Mouse (Mus musculus): ENCODE results near the gene Gcnt2. TPM values are rescaled to one million over a fixed set of nuclear protein-coding genes. Genes with fewer than 3 reads are reported as not detected.

Gene Gcnt2
- polyA plus RNA-seq, 1 experiment from 2014 or later: 3.1 TPM

DNA sequence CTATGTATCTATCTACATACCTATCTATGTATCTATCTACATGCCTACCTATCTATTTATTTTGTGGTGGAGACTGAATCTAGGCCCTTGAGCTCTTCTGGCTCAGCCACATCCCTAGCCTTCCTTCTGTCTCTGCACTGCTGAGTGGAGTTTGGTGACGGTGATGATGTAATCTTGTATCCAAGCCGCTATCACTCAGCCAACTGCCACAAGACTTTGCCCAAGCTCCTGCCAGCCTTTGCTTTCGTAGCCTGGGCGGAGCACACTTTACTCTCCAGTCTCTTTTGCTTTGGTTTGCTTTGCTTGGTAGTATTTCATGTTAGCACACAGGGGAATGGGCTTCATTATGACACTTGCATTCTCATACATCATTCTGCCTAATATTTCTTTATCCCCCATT is 11.7 kb upstream of the Gcnt2 start:
- no peak overlapping the region for H3K27ac ChIP-seq (ENCODE audit: low read length)
- no peaks in the 10 kb centered on the region for H3K4me1 ChIP-seq (ENCODE audit: control insufficient read depth, low read depth, low read length)
- no peak overlapping the region for H3K9ac ChIP-seq (ENCODE audit: low read depth, low read length)
- no peaks in the 10 kb centered on the region for H3K36me3 ChIP-seq (ENCODE audit: control insufficient read depth, insufficient read depth)
- ATAC-seq (ENCODE audit: low read depth): 0 out of 2 replicates have a peak, but pooled peaks have one; percentile 30
- WGBS (ENCODE audit: insufficient replicate concordance): 14% methylated on average over 4 of the region's 4 CpGs
- no peaks in the 10 kb centered on the region for H3K9me3 ChIP-seq (replicated peaks; ENCODE audit: control insufficient read depth, low read length)
- no peak overlapping the region for H3K4me3 ChIP-seq (ENCODE audit: low read depth, low read length)
- H3K27me3 ChIP-seq (ENCODE audit: control insufficient read depth, insufficient read depth, low read depth, low read length): no peaks in the 10 kb centered on the region
- no peak overlapping the region for H3K4me2 ChIP-seq (ENCODE audit: low read depth, low read length)

DNA sequence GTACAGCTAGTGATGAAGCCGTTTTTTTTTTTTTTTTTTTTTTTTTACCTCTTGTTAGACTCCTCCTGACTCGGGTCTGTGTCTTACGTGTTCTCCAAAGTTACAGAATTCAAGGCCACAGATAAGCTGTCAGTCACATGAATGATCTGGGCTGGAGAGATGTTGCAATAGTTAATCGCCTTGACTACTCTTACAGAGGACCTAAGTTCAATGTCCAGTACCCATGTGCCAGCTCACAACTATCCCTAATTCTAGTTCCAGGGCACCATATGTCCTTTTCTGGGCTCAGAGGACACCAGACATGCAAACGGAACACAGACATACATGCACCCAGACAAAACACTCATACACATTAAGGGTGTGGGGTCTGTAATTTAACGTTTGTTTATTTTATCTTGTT is 8.9 kb upstream of the Gcnt2 start:
- peak; percentile 33; the same call in 1 of the 2 replicates for ATAC-seq (ENCODE audit: low read depth)
- Histone ChIP-seq H3K27me3 (ENCODE audit: control insufficient read depth, insufficient read depth, low read depth, low read length) (no peaks in the 10 kb centered on the region), H3K9me3 (replicated peaks; ENCODE audit: control insufficient read depth, low read length) (no peaks in the 10 kb centered on the region), H3K4me2 (ENCODE audit: low read depth, low read length) (no peak overlapping the region), H3K36me3 (ENCODE audit: control insufficient read depth, insufficient read depth) (no peaks in the 10 kb centered on the region), H3K4me3 (ENCODE audit: low read depth, low read length) (no peak overlapping the region), H3K4me1 (ENCODE audit: control insufficient read depth, low read depth, low read length) (no peaks in the 10 kb centered on the region; the same call in 1 of the 2 replicates), H3K27ac (ENCODE audit: low read length) (no peak overlapping the region), H3K9ac (ENCODE audit: low read depth, low read length) (no peak overlapping the region)
- WGBS (ENCODE audit: insufficient replicate concordance): 46% methylated on average over 6 of the region's 6 CpGs

DNA sequence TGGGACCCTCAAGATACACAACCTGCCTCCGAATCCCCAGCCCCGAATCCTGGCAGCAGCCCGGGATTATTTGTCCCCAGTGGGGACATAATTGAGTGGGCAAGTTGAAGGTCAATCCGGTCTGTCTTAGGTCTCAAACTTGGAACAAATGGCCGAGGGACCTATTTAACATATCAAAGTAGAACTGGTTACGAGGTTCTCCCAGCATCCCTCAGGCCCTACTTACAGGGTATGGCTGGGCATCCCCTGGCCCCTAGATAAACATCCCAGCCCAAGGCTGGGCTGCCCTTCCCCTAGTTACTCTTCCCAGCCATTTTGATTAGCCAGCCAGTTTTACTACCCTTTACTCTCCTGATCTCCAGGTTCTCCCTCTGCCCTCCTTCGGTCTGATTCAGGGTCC is 8.3 kb upstream of the Gcnt2 start:
- Histone ChIP-seq H3K4me1 (ENCODE audit: control insufficient read depth, low read depth, low read length) (no peaks in the 10 kb centered on the region; the same call in 1 of the 2 replicates), H3K9me3 (replicated peaks; ENCODE audit: control insufficient read depth, low read length) (no peaks in the 10 kb centered on the region), H3K9ac (ENCODE audit: low read depth, low read length) (no peak overlapping the region), H3K27ac (ENCODE audit: low read length) (no peak overlapping the region), H3K4me3 (ENCODE audit: low read depth, low read length) (no peak overlapping the region), H3K27me3 (ENCODE audit: control insufficient read depth, insufficient read depth, low read depth, low read length) (no peaks in the 10 kb centered on the region), H3K36me3 (ENCODE audit: control insufficient read depth, insufficient read depth) (no peaks in the 10 kb centered on the region), H3K4me2 (ENCODE audit: low read depth, low read length) (no peak overlapping the region)
- no peak for ATAC-seq (ENCODE audit: low read depth)
- WGBS (ENCODE audit: insufficient replicate concordance): 44% methylated on average over 7 of the region's 7 CpGs

GRCm38 (mm10) chr13:40851961-40852360 is 7.6 kb upstream of the Gcnt2 start:
- Histone ChIP-seq H3K9me3 (replicated peaks; ENCODE audit: control insufficient read depth, low read length) (no peaks in the 10 kb centered on the region), H3K4me2 (ENCODE audit: low read depth, low read length) (no peak overlapping the region), H3K4me3 (ENCODE audit: low read depth, low read length) (no peak overlapping the region), H3K9ac (ENCODE audit: low read depth, low read length) (no peak overlapping the region), H3K4me1 (ENCODE audit: control insufficient read depth, low read depth, low read length) (no peaks in the 10 kb centered on the region; the same call in 1 of the 2 replicates), H3K27me3 (ENCODE audit: control insufficient read depth, insufficient read depth, low read depth, low read length) (no peaks in the 10 kb centered on the region), H3K36me3 (ENCODE audit: control insufficient read depth, insufficient read depth) (no peaks in the 10 kb centered on the region), H3K27ac (ENCODE audit: low read length) (no peak overlapping the region)
- ATAC-seq (ENCODE audit: low read depth): no peak
- 68% methylated on average over 13 of the region's 13 CpGs for WGBS (ENCODE audit: insufficient replicate concordance)

DNA sequence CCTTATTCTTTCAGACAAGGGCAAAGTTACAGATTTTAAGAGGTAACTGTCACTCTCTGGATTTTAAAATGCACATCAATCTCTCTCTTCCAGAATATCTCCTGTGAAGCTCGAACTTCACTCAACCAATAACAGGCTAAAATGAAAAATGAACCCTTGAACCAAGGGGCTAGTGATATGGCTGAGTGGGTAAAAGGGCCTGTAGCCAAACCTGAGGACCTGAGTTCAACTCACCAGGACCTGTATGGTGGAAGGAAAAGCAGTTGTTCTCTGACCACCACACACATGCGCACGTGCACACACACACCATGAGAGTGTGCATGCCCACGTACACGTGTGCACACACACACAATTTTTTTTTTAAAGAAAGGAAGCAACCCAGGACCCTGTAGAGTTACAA is 6.8 kb upstream of the Gcnt2 start:
- H3K9ac ChIP-seq (ENCODE audit: low read depth, low read length): no peak overlapping the region
- no peak overlapping the region for H3K4me3 ChIP-seq (ENCODE audit: low read depth, low read length)
- no peaks in the 10 kb centered on the region for H3K36me3 ChIP-seq (ENCODE audit: control insufficient read depth, insufficient read depth)
- no peak for ATAC-seq (ENCODE audit: low read depth)
- no peaks in the 10 kb centered on the region for H3K27me3 ChIP-seq (ENCODE audit: control insufficient read depth, insufficient read depth, low read depth, low read length)
- H3K4me1 ChIP-seq (ENCODE audit: control insufficient read depth, low read depth, low read length): no peaks in the 10 kb centered on the region; the same call in 1 of the 2 replicates
- no peak overlapping the region for H3K27ac ChIP-seq (ENCODE audit: low read length)
- no peaks in the 10 kb centered on the region for H3K9me3 ChIP-seq (replicated peaks; ENCODE audit: control insufficient read depth, low read length)
- 58% methylated on average over 5 of the region's 5 CpGs for WGBS (ENCODE audit: insufficient replicate concordance)
- H3K4me2 ChIP-seq (ENCODE audit: low read depth, low read length): no peak overlapping the region

DNA sequence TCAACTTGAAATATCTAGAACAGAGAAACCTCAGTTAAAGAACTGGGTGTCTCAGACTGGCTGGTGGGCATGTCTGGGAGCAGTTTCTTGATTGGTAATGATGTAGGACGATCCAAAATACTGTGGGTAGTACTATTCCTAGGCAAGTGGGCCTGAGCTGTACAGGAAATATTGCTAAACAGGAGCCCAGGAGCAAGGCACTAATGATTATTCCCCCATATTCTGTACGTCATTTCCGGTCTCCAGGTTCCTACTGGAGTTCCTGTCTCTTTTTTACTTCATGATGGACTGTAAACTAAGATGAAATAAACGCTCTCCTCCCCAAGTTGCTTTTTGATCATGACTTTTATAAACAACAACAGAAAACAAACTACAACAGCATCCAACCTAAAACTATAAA is 5.7 kb upstream of the Gcnt2 start:
- Histone ChIP-seq H3K27me3 (ENCODE audit: control insufficient read depth, insufficient read depth, low read depth, low read length) (no peaks in the 10 kb centered on the region), H3K27ac (ENCODE audit: low read length) (no peak overlapping the region), H3K9ac (ENCODE audit: low read depth, low read length) (peak overlapping the region; percentile 31; the same call in 1 of the 2 replicates), H3K36me3 (ENCODE audit: control insufficient read depth, insufficient read depth) (no peaks in the 10 kb centered on the region), H3K4me3 (ENCODE audit: low read depth, low read length) (peak overlapping the region; percentile 47), H3K9me3 (replicated peaks; ENCODE audit: control insufficient read depth, low read length) (no peaks in the 10 kb centered on the region), H3K4me2 (ENCODE audit: low read depth, low read length) (peak overlapping the region; percentile 63), H3K4me1 (ENCODE audit: control insufficient read depth, low read depth, low read length) (no peaks in the 10 kb centered on the region; the same call in 1 of the 2 replicates)
- no peak for ATAC-seq (ENCODE audit: low read depth)
- WGBS (ENCODE audit: insufficient replicate concordance): 47% methylated on average over 4 of the region's 4 CpGs

- peak overlapping the region; percentile 63 for H3K4me2 ChIP-seq (ENCODE audit: low read depth, low read length)
These were observed 5.0 kb upstream of the Gcnt2 start for GRCm38 (mm10) chr13:40854451-40855058.

GRCm38 (mm10) chr13:40855266-40855665 is 4.3 kb upstream of the Gcnt2 start:
- H3K4me2 ChIP-seq (ENCODE audit: low read depth, low read length): peak overlapping the region; percentile 63
- H3K4me1 ChIP-seq (ENCODE audit: control insufficient read depth, low read depth, low read length): no peaks in the 10 kb centered on the region; the same call in 1 of the 2 replicates
- H3K27ac ChIP-seq (ENCODE audit: low read length): peak overlapping the region; percentile 56
- H3K9ac ChIP-seq (ENCODE audit: low read depth, low read length): no peak overlapping the region
- no peaks in the 10 kb centered on the region for H3K9me3 ChIP-seq (replicated peaks; ENCODE audit: control insufficient read depth, low read length)
- no peak overlapping the region for H3K4me3 ChIP-seq (ENCODE audit: low read depth, low read length)
- no peak for ATAC-seq (ENCODE audit: low read depth)
- WGBS (ENCODE audit: insufficient replicate concordance): 64% methylated on average over 6 of the region's 6 CpGs
- no peaks in the 10 kb centered on the region for H3K36me3 ChIP-seq (ENCODE audit: control insufficient read depth, insufficient read depth)
- no peaks in the 10 kb centered on the region for H3K27me3 ChIP-seq (ENCODE audit: control insufficient read depth, insufficient read depth, low read depth, low read length)

More at GRCm38 (mm10) chr13:40854451-40855058, 5.0 kb upstream of the Gcnt2 start:
- H3K4me1 ChIP-seq (ENCODE audit: control insufficient read depth, low read depth, low read length): no peaks in the 10 kb centered on the region; the same call in 1 of the 2 replicates
- peak overlapping the region; percentile 47 for H3K4me3 ChIP-seq (ENCODE audit: low read depth, low read length)
- no peaks in the 10 kb centered on the region for H3K27me3 ChIP-seq (ENCODE audit: control insufficient read depth, insufficient read depth, low read depth, low read length)
- H3K27ac ChIP-seq (ENCODE audit: low read length): peak overlapping the region; percentile 46; the same call in 1 of the 2 replicates
- peak; percentile 81 for ATAC-seq (ENCODE audit: low read depth)
- 1% methylated on average over 13 of the region's 13 CpGs for WGBS (ENCODE audit: insufficient replicate concordance)
- H3K9me3 ChIP-seq (replicated peaks; ENCODE audit: control insufficient read depth, low read length): no peaks in the 10 kb centered on the region
- H3K36me3 ChIP-seq (ENCODE audit: control insufficient read depth, insufficient read depth): no peaks in the 10 kb centered on the region
- H3K9ac ChIP-seq (ENCODE audit: low read depth, low read length): peak overlapping the region; percentile 31

- Histone ChIP-seq H3K27ac (ENCODE audit: low read length) (no peak overlapping the region), H3K9me3 (replicated peaks; ENCODE audit: control insufficient read depth, low read length) (no peaks in the 10 kb centered on the region), H3K4me1 (ENCODE audit: control insufficient read depth, low read depth, low read length) (no peaks in the 10 kb centered on the region; the same call in 1 of the 2 replicates), H3K4me2 (ENCODE audit: low read depth, low read length) (no peak overlapping the region), H3K9ac (ENCODE audit: low read depth, low read length) (no peak overlapping the region), H3K4me3 (ENCODE audit: low read depth, low read length) (no peak overlapping the region), H3K36me3 (ENCODE audit: control insufficient read depth, insufficient read depth) (no peaks in the 10 kb centered on the region), H3K27me3 (ENCODE audit: control insufficient read depth, insufficient read depth, low read depth, low read length) (no peaks in the 10 kb centered on the region)
- 72% methylated on average over 8 of the region's 8 CpGs for WGBS (ENCODE audit: insufficient replicate concordance)
- no peak for ATAC-seq (ENCODE audit: low read depth)
These were observed 2.8 kb upstream of the Gcnt2 start for GRCm38 (mm10) chr13:40856786-40857185.

All from liver, embryonic 16.5 days (tissue).